Mouse (Mus musculus): ENCODE measurements at regions not wholly inside any gene's neighbourhood (a gene's known extent, or its start where the extent isn't known, plus 50 kb on each side); places are given as distances from the start of the nearest gene placed in this dataset.

GRCm38 (mm10) chr17:76083536-76083935 lies 531.8 kb upstream of the Fam98a start:
- TF ChIP-seq MAFK (IDR thresholded peaks at IDR 0.05; ENCODE audit: insufficient read depth, low read depth, low read length) (no peak), HCFC1 (IDR thresholded peaks at IDR 0.05; ENCODE audit: borderline replicate concordance, insufficient read depth, low read length) (no peak)
